Mouse (Mus musculus): ENCODE results near the gene Jade1. TPM values are rescaled to one million over a fixed set of nuclear protein-coding genes. Genes with fewer than 3 reads are reported as not detected.
A peak's percentile ranks its signal among the peaks of the same experiment; 100 is the strongest.

Gene Jade1
- 10 to 100 TPM; 22.4 to 29.0 (median 27.6) TPM for total RNA-seq (2022)

GRCm38 (mm10) chr3:41555491-41556381, at the start of gene Jade1:
Gene Jade1, plus strand, starts transcription at chr3:41555731.
- DNase-seq (ENCODE audit: low spot score in 2 of 2), result no peak

- DNase-seq (ENCODE audit: low spot score in 2 of 2), result peak; percentile 54 to 72
Observed at GRCm38 (mm10) chr3:41509441-41509840, 46.1 kb upstream of the Jade1 start.

- no peak for DNase-seq (ENCODE audit: low spot score in 2 of 2)
Observed at GRCm38 (mm10) chr3:41510191-41510590, 45.3 kb upstream of the Jade1 start.

GRCm38 (mm10) chr3:41510750-41511149, 44.8 kb upstream of the Jade1 start:
- DNase-seq (ENCODE audit: low spot score in 2 of 2), result no peak

- no peak for DNase-seq (ENCODE audit: low spot score in 2 of 2)
Observed at GRCm38 (mm10) chr3:41514003-41514402, 41.5 kb upstream of the Jade1 start.

GRCm38 (mm10) chr3:41514683-41515305, 40.7 kb upstream of the Jade1 start:
- no peak for DNase-seq (ENCODE audit: low spot score in 2 of 2)

GRCm38 (mm10) chr3:41516961-41517518, 38.5 kb upstream of the Jade1 start:
- DNase-seq (ENCODE audit: low spot score in 2 of 2), result no peak

GRCm38 (mm10) chr3:41520925-41521324, 34.6 kb upstream of the Jade1 start:
- DNase-seq (ENCODE audit: low spot score in 2 of 2), result no peak

- no peak for DNase-seq (ENCODE audit: low spot score in 2 of 2)
Observed at GRCm38 (mm10) chr3:41521733-41522132, 33.8 kb upstream of the Jade1 start.

- no peak for DNase-seq (ENCODE audit: low spot score in 2 of 2)
Observed at GRCm38 (mm10) chr3:41522226-41523005, 33.1 kb upstream of the Jade1 start.

GRCm38 (mm10) chr3:41523006-41523375, 32.5 kb upstream of the Jade1 start:
- DNase-seq (ENCODE audit: low spot score in 2 of 2), result no peak

- no peak for DNase-seq (ENCODE audit: low spot score in 2 of 2)
Observed at GRCm38 (mm10) chr3:41523460-41523859, 32.1 kb upstream of the Jade1 start.

GRCm38 (mm10) chr3:41528291-41528969, 27.1 kb upstream of the Jade1 start:
- DNase-seq (ENCODE audit: low spot score in 2 of 2), result no peak

GRCm38 (mm10) chr3:41530156-41530555, 25.4 kb upstream of the Jade1 start:
- DNase-seq (ENCODE audit: low spot score in 2 of 2), result no peak

GRCm38 (mm10) chr3:41531541-41531940, 24.0 kb upstream of the Jade1 start:
- peak in 1 of 2 experiments; percentile 45 for DNase-seq (ENCODE audit: low spot score in 2 of 2)

- no peak for DNase-seq (ENCODE audit: low spot score in 2 of 2)
Observed at GRCm38 (mm10) chr3:41532109-41532508, 23.4 kb upstream of the Jade1 start.

GRCm38 (mm10) chr3:41533660-41534059, 21.9 kb upstream of the Jade1 start:
- DNase-seq (ENCODE audit: low spot score in 2 of 2), result no peak

- no peak for DNase-seq (ENCODE audit: low spot score in 2 of 2)
Observed at GRCm38 (mm10) chr3:41537957-41538356, 17.6 kb upstream of the Jade1 start.

GRCm38 (mm10) chr3:41541313-41541712, 14.2 kb upstream of the Jade1 start:
- DNase-seq (ENCODE audit: low spot score in 2 of 2), result no peak

- DNase-seq (ENCODE audit: low spot score in 2 of 2), result no peak
Observed at GRCm38 (mm10) chr3:41544451-41544850, 11.1 kb upstream of the Jade1 start.

GRCm38 (mm10) chr3:41547289-41547688, 8.2 kb upstream of the Jade1 start:
- DNase-seq (ENCODE audit: low spot score in 2 of 2), result no peak
